Mouse (Mus musculus): Measurements from ENCODE around the gene Pptc7.
A peak's percentile ranks its signal among the peaks of the same experiment; 100 is the strongest.

The Pptc7 gene

GRCm38 (mm10) chr5:122330269-122330668 lies 46.1 kb downstream of the Pptc7 start:
- no peak for DNase-seq (ENCODE audit: low read depth, low spot score)

- DNase-seq (ENCODE audit: low read depth, low spot score) = no peak
Observed at GRCm38 (mm10) chr5:122334682-122335081, 50.5 kb downstream of the Pptc7 start.

DNA sequence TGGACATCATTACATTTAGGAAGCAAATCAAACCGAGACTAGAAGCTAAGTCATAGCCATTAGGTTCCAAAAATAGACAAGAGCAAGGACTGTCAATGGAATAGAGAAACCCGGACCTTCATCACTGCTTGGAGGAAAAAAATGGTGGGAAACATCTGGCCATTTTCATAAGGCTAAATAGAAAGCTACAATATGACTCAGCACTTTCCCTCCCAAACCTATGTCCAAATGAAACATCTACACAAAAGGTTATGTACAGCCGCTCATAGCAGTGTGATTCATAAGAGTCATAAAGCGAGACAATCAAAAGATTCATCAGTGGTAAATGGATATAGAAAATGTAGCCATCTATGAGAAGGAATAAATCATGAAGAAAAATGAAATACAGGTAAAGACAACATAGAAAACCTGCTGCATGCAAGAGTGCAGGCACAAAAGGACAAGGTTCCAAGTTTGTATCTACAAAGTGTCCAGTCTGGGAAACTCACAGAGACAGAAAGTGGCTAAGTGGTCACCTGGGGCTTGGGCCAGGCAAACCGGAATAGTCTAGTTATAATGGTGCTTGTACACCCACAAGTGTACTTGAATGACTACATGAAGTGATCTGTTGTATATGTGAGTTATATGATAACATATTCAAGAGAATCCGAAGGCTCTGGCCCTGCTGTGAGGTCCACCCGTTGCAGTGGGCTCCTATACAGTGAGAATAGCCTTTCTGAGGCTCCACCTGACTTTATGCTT lies 52.6 kb downstream of the Pptc7 start:
- DNase-seq (ENCODE audit: low read depth, low spot score) = no peak

- DNase-seq (ENCODE audit: low read depth, low spot score) = no peak
Observed at GRCm38 (mm10) chr5:122342874-122343273, 58.7 kb downstream of the Pptc7 start.

GRCm38 (mm10) chr5:122343768-122344167 lies 59.6 kb downstream of the Pptc7 start:
- DNase-seq (ENCODE audit: low read depth, low spot score) = no peak

- peak; percentile 70 for DNase-seq (ENCODE audit: low read depth, low spot score)
Observed at GRCm38 (mm10) chr5:122344260-122344659, 60.1 kb downstream of the Pptc7 start.

DNA sequence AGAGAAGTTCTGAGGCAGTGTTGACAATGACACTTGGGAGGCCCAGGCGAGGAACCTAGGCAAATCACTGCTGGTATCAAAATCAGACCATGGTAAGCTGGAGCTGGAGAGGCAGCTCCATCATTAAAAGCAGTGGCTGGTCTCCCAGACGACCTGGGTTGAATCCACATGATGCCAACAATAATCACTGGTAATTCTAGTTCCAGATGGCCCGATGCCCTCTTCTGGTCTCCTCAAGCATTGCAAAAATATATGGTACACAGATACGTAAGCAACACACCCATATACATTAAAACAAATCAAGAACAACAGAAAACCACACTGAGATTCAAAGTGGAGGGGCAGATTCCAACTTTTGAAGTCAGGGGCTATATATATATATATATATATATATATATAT lies 61.6 kb downstream of the Pptc7 start:
- DNase-seq (ENCODE audit: low read depth, low spot score) = no peak

DNA sequence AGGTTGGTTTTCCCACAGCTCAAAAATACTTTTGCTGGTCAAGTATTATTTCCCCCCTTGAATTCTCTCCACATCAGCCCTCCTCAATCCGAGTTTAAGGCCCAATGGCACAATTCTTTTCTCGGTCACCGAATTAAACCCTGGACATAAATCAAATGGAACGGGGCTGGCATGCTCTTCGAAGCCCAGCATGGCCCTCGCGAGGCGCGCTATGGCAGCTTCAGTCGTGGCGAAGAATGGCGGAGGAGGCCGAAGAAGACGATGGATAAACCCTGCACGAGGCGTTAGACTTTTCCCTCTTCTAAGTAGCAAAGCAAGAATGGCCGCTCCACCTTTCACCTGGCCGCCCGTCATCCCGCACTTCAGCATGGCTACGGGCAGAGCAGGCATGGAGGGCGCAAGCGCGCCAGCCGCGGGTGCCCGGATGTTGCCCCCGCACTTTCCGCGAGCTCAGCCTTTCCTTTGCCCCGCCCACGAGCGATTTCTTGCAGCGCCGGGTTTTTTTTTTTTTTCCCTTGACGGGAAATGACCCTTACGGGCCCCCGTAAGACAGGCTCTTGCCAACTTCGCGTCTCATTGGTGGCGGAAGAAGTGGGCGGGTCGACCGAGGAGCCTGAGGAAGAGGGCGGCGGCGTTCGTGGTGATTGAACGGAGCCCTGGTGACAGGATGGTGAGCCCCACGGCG lies 69.8 kb downstream of the Pptc7 start, which contains the start of the genes Rad9b and Vps29:
TSS of gene Rad9b (minus strand) at position 427 of the 685 bp plus-strand sequence.
TSS of gene Vps29 (plus strand) at position 563 of the 685 bp plus-strand sequence.
- DNase-seq (ENCODE audit: low read depth, low spot score) = peak; percentile 99

DNA sequence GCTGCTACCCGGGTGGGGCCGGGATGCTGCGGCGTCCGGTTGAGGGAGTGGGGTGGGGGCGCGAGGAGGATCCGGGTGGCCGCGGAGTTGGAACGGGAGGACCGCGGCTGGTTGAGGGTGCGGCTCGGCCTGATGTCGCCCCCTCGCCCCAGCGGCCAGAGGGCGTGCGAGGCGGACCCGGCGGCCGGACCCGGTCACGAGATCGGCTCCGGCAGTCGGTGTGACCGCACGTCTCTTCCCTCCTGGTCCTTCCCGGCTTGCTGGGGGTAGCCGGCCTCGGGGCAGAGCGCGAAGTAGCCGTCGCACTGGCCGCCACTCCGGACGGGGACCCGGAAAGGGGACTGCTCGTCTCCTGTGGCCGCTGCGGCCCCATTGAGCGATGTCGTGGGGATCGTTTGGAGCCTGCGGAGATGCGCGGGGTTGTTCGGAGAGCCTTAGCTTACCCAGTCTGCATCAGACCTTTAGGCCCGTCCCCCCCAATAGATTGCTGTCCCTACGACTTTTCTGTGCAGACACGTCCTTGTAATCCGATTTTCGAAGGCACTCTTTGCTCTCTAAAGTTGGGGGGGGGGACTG lies 70.4 kb downstream of the Pptc7 start:
- no peak for DNase-seq (ENCODE audit: low read depth, low spot score)

GRCm38 (mm10) chr5:122371591-122372191 lies 87.5 kb downstream of the Pptc7 start, which contains the start of gene Gpn3:
Gene Gpn3, plus strand, starts transcription at chr5:122371876.
- no peak for DNase-seq (ENCODE audit: low read depth, low spot score)

- DNase-seq (ENCODE audit: low read depth, low spot score) = peak; percentile 98
Observed at GRCm38 (mm10) chr5:122372192-122372769, 88.1 kb downstream of the Pptc7 start, which contains the start of gene Fam216a. Gene Fam216a, minus strand, starts transcription at chr5:122372364.

DNA sequence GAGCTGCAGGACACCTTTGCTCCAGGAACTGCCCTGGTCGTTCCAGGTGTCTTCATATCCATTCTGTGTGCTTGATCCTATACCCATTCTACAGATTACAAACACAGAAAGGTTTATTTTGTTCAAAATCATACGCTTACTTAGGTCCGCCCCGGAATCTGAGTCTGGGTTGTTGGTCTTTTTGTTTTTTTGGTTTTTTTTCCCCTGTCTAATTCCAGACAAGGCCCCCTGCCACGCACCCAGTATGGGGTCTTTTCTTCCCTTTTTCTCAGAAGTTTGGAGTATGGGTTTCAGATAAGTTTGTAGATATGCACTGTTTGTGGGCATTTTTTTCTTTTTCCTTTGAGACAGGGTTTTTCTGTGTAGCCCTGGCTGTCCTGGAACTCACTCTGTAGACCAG lies 88.7 kb downstream of the Pptc7 start:
- no peak for DNase-seq (ENCODE audit: low read depth, low spot score)
